Mouse (Mus musculus) inflammation-experienced regulatory T-cells, adult 16 weeks (primary cell): ENCODE data around the gene Gm36028. TPM values are rescaled to one million over a fixed set of nuclear protein-coding genes. Genes with fewer than 3 reads are reported as not detected.

ENCODE experiments used
- polyA plus RNA-seq: library from polyadenylated mRNA; unstranded; fragments of 100-300 nt; shearing (Covaris generic); gene quantifications from one replicate; pipeline ENCODE4 v1.2.1, GENCODE M21; 2017

The Gm36028 gene
- not detected for polyA plus RNA-seq

GRCm38 (mm10) chr16:37861029-37861428 is at the start of gene Gm36028:
TSS of gene Gm36028 (minus strand) at chr16:37861146.

DNA sequence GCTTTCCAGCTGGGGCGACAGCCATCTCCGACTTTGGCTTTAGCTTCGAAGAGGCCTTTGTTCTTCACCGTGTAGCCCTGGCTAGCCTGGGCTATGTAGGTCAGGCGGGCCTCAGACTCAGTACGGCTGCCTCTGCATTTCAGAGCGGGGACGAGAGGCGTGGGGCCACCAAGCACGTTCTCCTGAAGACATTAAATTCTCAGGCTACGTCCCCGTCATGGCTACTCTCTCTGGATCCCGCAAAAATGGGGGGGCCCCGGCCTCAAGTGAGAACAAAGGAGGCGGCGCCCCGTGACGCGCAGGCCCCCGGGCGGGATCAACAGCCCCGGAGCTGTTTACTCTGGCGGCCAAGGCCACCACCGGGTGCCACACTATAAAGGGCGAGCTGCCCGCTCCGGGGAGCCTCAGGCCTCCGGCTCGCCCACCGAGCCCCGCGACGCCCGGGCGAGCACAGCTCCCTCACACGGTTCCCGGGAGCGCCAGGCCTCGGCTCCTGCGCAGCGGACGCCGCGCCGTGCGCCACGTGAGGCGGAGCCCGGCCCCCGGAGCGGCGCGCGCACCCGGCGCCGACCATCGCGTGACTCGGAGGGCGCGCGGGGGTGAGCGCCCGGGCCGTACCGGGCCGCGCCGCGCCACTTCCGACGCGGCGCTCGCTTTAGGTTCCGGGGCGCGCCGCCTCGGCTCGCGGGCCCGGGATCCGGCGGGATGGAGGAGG is 7.0 kb upstream of the Gm36028 start, which contains the start of gene Lrrc58:
TSS of gene Lrrc58 (plus strand) at position 599 of the 715 bp plus-strand sequence.

Other genes starting within 250 kb of the Gm36028 start
- 63.2 TPM for gene Ndufb4, start 206.7 kb downstream of the Gm36028 start, polyA plus RNA-seq
- 0.24 TPM for gene Fstl1, start 84.3 kb downstream of the Gm36028 start, polyA plus RNA-seq
- gene Lrrc58, start 7.2 kb upstream of the Gm36028 start, polyA plus RNA-seq, result 10.6 TPM
- gene Gpr156, start 55.4 kb upstream of the Gm36028 start, polyA plus RNA-seq, result not detected
- 11.7 TPM for gene Gsk3b, start 227.9 kb upstream of the Gm36028 start, polyA plus RNA-seq